Mouse (Mus musculus): ENCODE measurements at regions not wholly inside any gene's neighbourhood (a gene's known extent, or its start where the extent isn't known, plus 50 kb on each side); places are given as distances from the start of the nearest gene placed in this dataset.

DNA sequence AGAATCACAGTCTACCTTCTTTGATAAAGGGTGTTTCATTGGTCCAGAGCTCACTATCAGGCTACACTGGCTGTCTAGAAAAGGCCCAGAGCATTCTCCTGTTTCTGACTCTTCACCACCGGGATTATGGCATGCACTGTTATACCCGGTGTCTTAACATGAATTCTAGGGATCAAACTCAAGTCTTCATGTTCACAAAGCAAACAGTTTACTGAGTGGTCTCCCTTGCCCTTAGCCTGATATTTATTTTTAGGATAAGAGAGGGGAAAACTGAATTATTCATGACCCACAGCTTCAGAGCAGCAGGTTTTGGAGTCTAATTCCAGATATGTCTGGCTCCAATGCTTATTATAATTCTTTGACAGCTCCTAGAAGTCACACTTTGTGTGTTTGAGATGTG, 596.0 kb upstream of the Gm26657 start:
- DNase-seq: no peak

DNA sequence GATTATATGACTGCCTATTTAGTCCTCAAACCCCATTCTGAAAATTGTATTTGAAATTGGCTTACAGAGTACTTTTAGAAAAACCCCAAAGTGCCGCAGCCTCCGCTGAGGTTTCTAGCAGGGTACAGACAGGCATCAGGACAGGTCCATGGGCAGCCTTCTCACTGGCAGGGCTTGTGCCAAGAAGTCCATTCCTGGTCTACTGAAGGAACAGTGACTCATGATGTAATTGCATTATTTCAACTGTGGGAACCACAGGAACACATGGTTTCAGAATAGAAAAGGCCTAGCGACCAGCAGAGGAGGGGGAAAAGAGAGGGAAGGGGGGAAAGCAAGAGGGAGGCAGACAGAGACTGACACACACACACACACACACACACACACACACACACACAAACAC, 603.0 kb upstream of the Gm26657 start:
- DNase-seq: no peak

DNA sequence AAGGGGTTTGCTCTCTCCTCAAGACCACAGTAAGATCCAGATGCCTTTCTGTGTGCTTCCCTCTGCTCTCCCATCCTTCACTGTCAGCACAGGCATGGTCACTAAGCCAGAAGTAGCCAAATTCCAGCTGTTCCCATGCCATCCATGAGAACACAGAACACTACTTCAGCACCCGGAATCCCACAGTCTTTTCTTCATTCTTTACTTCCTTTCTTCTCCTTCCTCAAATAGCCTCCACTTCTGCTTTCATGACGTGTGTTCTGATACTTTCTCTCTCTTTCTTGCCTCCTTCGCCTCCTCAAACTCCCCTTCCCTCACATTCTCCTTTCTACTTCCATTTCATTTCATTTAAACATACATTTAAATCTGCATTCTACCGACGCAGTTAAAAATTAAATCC, 602.1 kb upstream of the Klf4 start:
- DNase-seq: no peak

DNA sequence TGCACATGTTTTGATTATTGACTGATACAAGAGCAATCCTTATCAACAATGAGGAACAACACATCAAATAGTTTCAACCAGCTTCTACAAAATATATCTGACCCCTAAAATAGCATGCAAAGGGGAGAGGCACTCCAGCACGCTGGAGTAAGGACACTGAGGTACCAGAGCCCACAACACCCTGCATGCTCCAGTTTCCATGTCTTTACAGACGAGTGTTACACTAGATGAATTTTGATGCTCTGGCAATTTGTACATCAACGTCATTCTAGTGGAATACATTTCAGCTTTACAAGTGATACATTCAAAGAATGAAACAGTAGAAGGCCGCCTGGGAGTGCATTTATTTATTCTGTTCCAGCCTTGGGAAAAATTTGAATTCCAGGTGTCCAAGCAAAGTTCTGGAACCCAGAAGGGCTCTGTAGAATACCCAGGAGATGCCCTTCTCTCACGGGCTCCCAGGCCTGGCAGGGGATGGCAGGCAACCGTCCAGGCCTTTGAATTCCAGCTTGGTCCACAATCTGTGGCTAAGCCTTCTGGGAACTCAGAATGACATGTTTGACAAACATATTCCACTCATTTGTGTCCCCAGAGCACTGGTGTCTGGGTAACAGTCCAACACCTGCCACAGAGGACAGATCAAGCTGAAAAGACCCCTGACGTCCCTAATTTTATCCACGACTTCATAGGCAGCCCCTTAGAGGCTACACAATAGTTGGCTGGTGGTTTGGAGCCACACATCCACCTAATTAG, 595.6 kb upstream of the Klf4 start:
- no peak for DNase-seq

DNA sequence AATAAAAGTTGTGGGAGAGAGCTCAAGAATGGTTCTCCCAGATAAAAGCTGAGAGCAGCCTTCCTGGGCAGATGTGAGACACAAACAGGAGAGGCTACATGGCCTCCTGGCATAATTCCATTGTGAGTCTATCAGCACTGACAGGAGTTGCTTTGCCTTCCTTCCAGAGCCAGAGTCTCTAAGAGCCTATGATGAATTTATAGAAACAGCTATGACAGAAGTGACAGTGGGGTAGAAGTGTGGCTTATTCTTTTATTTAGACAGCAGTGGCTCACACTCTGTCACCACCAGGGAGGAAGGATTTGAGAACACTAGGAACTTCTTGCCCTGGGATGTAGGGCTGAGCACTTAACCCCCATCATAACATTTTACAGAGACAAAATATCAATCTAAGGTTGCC, 592.2 kb upstream of the Klf4 start:
- DNase-seq: no peak

DNA sequence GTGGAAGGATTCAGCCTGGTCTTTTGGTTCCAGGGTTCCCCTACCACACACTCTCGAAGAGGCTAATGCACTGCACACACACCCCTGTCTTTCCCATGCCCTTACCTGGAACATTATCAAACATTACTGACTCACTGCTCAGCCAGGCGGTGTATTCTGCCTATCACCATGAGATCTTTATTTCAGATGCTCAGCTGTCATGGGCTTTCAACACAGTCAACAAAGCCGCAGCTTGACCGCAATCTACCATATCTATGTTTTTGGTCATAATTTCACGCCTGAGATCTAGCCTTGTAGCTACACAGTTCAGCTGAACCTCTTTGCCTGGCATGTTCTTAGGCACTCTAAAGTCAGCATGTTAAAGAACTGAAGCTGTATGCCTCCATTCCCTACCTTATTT, 589.9 kb upstream of the Klf4 start:
- DNase-seq: no peak

DNA sequence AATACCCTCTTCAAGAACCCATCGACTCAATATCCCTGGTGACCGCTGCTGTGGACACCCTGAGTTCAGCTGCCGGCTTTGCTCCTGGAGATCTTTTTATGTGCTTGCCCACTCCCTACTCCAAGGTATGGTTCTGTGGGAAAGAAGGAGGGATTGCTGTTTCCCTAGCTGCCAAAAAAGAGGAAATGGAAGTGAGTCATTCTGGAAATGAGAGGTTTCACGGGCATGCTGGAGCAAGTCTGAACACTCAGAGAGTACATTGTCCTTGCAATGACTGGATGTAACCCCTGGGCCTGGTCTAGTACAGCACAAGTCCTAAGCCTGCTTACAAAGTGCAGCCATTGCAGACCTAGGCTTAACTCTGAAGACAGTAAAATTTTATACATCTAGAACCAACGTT, 589.4 kb upstream of the Klf4 start:
- DNase-seq: no peak

DNA sequence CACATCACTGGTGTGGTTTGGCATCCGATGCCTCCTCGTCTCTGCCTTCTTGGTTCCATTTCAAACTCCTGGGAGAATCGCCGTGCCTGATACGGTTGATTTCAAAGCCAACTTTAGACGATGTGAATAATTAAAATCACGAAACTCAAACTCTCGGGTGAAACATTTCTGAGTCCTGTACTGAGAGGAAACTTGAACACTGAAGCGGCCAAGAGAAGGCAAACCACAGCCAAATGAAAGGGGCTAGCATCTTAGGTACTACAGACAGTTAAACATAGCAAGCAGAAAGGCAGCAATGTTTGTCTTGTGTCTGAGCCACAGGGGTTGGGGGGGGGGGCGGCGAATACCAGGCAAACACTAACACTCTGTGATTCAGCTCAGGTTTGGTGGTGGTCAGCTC, 588.1 kb upstream of the Klf4 start:
- DNase-seq: no peak

DNA sequence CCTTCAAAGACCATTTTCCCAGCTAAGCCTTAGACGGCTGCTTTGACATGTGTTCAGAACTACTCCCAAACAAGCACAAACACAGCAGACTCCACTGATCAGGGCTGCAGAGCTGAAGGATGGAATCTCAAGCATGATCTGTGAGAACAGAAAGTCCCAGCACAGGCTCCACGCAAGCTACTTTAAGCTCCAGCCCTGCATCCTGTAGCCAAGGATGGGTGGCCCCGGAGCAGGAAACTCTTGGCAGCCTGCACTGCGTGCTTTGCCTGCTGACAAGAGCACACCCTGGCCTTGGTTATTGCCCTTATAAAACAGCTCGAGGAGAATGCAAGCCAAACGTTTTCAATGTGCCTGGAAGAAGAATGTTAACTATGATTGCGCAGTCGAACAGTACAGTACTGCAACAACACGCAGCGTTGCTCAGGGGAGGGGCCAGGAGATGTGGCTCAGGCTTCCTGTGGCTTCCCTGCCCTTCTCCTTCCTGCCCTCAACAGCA, 581.5 kb upstream of the Klf4 start:
- peak; percentile 89 for DNase-seq

DNA sequence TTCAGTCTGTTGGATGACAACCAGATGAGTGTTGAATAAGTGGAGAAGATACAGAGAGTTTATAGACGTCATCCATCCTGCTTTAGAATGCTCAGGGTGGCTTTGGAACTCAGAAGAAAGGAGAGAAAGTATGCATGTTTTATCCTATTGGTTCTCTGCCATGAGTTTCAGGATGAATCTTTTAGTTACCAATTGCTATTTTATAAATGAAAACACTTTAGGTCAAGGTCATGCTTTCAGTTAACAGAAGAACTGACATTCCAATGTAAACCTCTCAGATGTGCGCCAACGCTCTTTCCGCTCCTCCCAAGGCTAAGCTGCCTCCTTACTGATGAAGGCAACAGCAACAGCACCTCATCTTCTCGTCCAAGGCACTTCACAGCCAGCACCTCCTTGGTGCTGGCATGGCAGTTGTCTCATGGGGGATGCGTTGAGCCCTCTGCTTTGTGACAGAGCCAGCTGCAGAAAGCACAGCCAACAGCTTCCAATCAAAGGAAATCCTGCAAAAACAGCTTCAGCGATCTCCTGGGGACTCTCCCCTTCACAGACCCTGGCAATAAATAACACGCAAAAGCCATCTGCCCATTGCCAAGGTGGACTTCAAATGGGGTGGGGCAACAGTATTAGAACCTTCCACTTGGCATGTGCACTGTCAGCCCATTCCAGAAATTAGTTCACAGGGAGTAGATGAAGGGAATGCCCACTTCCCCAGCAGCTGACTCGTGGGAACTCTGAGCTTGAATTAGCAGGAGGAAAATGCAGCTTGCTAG, 580.9 kb upstream of the Klf4 start:
- DNase-seq: peak; percentile 26

DNA sequence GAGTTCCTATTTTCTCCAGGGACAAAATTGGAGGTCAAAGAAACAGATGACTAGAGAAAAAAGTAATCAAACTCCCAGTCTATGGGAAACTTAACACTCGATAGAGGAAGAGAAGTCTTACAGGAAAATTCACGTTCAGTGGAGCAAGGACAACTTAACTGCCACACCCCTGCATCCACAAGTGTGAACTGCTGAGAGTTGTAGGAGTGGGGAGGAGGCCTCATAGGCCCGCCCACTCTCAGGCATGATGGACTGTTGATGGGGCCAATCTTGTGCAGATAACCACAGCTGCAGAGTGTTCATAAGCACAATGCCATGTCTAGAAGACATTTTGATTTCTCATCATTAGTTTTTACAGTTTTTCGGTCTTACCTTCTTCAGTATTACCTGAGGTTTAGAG, 574.7 kb upstream of the Klf4 start:
- DNase-seq: no peak

DNA sequence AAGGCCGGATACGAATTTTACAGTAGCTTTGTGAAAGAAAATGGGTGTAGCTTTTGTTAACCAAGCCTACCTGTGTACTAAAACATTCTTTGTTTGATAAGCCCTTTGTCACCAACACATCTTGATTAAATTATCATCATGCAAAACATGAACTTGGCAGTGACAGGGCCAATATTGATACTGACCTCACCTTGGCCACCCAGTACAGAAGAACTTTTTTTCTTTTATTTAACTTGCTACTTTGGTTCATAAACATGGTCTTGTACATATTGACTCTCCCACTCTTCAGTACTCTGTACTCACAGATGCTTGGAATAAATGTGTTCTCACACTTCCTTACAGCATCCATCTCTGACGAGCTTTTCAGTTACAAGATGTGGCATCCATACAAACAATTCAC, 570.0 kb upstream of the Klf4 start:
- no peak for DNase-seq

DNA sequence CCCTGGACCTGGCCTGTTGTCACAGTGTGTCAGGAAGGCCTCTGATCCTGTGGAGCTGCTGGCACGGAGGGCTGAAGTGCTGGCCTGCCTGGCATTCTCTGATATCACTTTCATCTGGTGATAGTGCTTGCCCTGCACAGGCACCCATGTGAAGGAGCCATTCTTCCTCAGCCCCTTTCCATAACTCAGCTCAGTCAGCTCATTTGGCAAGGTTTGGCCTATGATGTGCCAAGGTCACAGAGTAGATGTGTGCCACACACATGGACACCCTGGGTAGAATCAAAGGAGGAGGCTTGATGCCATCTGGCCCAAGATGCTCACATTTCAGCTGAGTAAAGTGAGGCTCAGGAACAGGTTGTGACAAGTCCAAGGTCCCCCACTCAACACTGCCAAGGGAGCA, 558.5 kb upstream of the Klf4 start:
- no peak for DNase-seq

DNA sequence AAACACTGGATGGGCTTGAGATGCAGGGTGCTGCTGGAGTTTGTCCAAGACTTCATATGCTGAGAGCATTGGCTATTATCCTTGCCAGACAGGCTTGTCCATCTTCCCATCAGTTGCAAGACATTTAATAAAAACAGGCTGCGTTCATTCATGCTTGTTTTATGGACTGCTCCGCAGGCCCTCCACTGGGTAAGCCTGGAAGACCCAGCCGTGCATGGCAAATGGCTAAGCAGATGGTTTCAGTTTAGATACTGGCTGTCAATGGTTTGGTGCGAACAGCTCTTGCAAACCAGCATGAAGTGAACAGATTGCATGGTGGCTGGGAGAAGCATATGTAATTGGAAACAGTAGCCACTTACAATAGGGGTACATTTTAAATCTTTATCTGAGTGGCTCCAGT, 556.4 kb upstream of the Klf4 start:
- DNase-seq: no peak

DNA sequence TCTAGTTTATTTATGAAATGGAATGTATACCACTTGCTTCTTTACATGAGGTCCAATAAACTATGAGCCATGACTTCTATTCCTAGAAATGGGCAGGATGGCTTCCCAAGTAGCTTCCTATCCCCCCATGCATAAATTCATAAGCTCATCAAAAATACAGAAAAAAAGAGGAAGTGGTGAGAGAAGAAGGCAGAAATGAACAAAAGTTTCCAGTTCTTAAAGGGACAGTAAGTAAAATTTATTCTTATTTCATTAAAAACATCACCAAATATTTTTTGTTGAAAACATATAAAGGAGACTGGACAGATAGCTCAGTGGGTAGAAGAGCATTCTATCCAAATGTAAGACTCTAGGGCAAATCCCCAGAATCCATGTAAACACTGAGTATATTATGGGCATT, 554.0 kb upstream of the Klf4 start:
- DNase-seq: no peak

DNA sequence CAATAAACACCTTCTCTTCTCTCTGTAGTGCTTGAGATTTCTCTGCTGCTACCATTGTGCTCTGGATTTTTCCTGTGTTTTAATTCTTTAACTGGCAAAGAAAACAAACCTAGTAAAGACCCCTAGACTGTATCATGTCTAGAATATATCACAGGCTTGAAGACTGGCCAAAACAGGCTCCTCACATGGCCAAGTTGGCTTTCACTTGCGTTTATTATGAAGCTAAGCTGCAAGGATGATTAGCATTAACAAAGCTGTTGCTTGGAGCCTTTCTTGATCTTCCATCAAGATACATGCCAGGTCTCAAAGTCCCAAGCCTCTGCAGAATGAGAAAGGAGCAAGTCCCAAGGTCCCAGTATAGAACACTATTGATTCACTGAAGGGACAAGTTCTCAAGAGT, 551.9 kb upstream of the Klf4 start:
- DNase-seq: no peak

DNA sequence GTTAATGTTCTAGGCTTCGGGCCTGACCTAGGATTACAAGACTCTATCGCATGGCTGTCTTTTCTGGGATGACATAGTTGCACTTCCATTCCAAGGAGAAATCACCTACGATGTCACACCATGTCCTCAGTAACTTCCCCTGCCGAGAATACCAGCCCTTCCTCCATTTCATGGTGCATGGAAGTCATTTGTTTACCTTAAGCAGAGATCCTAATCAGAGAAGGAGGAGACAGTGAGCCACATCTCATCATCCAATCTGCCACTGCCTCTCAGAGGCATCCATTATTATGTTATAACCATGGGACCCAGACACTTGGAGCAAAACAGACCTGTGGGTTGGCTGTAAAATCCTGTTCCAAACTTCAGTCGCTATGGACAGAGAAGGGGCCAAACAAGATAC, 550.1 kb upstream of the Klf4 start:
- DNase-seq: no peak

DNA sequence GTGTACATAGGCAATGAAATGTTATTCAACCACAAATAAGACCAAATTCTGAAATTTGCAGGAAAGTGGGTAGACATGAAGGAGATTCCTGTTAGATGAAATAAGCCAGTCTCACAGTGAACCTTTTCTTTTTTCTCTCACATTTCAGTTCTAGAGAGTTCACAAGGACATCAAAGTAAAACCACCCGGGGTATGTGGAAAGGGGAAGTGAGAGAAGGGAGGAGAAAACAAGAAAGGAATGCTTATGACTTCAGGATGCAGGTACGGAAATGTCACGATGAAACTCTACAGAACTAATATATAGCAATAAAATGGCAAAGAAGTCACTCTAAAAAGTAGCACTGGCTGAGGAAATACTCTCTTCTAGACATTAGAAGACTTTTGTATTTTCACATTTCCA, 548.7 kb upstream of the Klf4 start:
- DNase-seq: no peak

DNA sequence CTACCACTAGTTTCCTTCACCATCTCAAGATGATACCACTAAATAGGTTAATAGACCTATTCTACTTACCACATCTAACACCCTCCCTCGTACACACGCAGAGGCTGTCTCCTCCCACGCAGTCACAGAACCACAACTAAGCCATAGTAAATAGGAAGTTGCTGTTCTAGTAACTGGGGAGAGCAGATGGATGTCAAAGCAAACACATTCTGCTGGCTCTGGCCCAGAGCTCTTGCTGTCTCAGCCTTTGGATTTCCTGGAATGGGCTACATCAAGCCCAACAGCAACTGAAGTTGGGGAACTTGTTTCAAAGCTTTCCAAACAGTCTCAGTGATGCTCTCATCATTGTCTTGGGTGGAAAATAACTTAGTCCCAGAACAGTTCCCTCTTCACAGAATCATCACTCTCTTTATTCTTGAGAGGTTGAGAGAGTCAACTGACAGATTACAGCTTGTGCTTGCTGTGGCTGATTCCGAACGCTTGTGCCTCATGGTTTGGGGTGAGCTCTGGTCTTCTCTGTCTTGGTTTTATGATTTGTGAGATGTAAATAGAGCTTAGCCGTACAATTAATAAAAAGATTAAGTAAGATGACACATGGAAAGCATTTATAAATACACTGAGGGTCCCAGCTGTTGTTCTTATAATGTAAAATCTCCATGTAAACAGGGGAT, 538.5 kb upstream of the Klf4 start:
- DNase-seq: peak; percentile 27

DNA sequence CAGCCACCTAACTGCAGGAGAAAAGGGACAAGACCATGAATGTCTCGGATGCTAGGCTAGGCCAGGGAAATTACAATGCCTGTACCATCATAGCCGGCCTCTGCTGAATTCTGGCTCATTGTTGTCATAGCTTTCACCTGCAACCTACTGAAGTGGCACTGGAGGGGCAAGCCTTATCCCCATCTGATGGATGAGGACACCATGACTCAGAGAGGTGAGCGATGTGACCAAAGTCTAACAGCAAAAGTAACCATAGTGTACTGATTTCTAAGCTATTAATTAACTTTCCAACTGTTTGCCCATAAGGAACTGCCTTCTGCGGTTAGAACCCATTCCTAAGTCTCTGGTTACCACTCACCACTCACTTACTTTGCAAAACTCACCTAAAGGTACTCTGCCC, 536.6 kb upstream of the Klf4 start:
- DNase-seq: no peak

DNA sequence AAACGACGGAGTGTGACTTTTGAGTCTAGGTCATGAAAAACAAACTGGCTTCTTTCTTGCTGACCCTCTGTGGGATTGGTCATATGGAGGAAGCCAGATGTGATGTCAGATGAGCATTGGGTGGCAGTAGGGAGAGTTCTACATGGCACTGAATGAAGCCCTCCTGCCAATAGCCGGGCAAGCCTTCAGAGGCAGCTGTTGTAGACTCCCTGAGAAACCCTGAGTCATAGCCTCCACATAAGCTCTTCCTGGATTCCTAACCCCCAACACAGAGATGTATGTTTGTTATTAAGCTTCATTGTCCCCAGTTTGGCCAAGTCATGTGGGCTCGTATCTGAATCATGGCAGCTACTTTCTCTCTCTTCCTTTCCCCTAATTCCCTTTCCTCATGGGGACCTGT, 532.4 kb upstream of the Klf4 start:
- no peak for DNase-seq

DNA sequence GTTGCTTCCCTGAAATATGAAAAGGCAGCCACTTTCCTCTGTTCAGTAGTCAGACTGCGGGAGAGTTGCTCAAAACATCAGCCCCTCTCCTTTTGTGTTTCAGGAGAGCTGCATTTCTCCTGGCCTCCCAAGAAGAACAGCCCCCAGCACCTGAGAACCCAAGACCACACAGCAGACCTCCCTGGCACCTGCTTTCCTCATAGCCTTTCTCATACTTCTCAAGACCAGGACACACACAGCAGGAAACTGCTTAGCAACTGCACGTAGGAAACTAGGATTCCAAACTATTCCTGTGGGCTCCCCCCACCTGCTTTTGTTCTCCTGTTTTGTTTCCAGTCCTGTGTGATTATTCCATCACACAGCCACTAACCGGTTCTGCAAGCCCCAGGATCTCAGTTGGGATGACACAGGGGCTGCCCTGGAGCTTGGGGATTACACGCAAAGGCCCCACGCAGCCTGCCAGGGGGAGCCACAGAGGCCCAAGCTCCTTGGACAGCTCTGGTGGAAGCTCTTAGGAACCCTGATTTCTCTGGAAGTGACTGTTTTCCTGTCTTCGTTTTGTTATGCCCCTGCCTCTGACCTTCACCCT, 519.6 kb upstream of the Klf4 start:
- no peak for DNase-seq

DNA sequence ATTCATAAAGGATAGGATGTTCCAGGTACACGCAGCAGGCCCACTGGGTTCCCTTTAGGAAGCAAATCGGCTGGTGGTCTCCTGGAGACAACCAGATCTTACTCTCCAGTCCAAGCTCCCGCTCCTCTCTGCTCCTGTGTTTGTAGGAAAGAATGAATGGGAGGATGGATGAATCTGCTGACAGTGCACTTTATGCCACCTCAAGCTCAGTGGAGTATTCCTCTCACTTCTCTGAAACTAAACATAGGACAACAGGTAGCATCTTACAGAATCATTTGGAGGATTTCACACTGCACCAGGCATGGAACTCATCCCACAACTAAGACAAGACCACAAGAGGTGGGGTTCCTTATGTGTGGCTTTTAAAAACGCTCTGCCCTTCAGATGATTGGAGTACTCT, 507.1 kb upstream of the Klf4 start:
- DNase-seq: no peak

DNA sequence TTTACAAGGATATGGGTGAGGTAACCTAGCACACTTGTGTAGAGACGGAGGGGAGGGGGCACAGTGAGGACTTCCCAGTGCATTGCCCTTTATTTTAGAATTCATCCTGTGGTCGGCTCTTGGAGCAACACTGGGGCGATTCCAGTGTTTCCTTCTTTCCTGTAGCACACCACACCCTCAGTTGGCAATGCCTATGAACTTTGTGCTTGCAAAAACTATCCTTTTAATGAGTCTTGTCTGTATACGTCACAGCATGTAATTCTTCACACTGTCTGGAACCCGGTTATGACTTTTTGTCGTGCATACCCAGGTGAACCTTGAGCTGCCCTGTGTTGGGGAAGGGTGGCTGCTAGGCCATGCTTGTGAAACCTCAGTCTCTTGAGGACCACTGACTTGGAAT, 504.1 kb upstream of the Klf4 start:
- no peak for DNase-seq

Data from kidney, adult 11 months (tissue).